Mouse (Mus musculus) adrenal gland, adult (tissue): ENCODE data around the gene Il2rb.
A peak's percentile ranks its signal among the peaks of the same experiment; 100 is the strongest.

Source experiments
- DNase-seq, 2 experiments: peaks; one replicate each; pipeline ENCODE4 v3.0.0; 2022 to 2023; ENCODE audit warnings: low spot score in 1 of 2; ENCODE audit not compliant: inconsistent age in 2 of 2

The Il2rb gene

GRCm38 (mm10) chr15:78521331-78521730 is 26.3 kb upstream of the Il2rb start:
- DNase-seq: no peak

- peak; percentile 70 to 86 for DNase-seq
Measured at GRCm38 (mm10) chr15:78520112-78520715, 25.1 kb upstream of the Il2rb start.

GRCm38 (mm10) chr15:78518221-78518620 is 23.1 kb upstream of the Il2rb start:
- no peak for DNase-seq

- DNase-seq: no peak
Measured at GRCm38 (mm10) chr15:78515759-78516158, 20.7 kb upstream of the Il2rb start.

GRCm38 (mm10) chr15:78514393-78515146 is 19.5 kb upstream of the Il2rb start:
- peak; percentile 81 to 95 for DNase-seq

- DNase-seq: no peak
Measured at GRCm38 (mm10) chr15:78513019-78513418, 17.9 kb upstream of the Il2rb start.

- DNase-seq: no peak
Measured at GRCm38 (mm10) chr15:78511951-78512350, 16.9 kb upstream of the Il2rb start.

- DNase-seq: no peak
Measured at GRCm38 (mm10) chr15:78510736-78511135, 15.7 kb upstream of the Il2rb start.

GRCm38 (mm10) chr15:78510121-78510576 is 15.1 kb upstream of the Il2rb start:
- DNase-seq: no peak

GRCm38 (mm10) chr15:78509297-78509899 is 14.3 kb upstream of the Il2rb start:
- DNase-seq: no peak

GRCm38 (mm10) chr15:78508443-78508842 is 13.4 kb upstream of the Il2rb start:
- DNase-seq: no peak

- DNase-seq: no peak
Measured at GRCm38 (mm10) chr15:78505541-78505940, 10.5 kb upstream of the Il2rb start.

GRCm38 (mm10) chr15:78504816-78505215 is 9.7 kb upstream of the Il2rb start:
- DNase-seq: no peak

GRCm38 (mm10) chr15:78504013-78504412 is 8.9 kb upstream of the Il2rb start:
- DNase-seq: no peak

GRCm38 (mm10) chr15:78502437-78503132 is 7.5 kb upstream of the Il2rb start:
- DNase-seq: no peak

- no peak for DNase-seq
Measured at GRCm38 (mm10) chr15:78493401-78494010, 1.6 kb downstream of the Il2rb start.

- DNase-seq: no peak
Measured at GRCm38 (mm10) chr15:78491301-78491700, 3.8 kb downstream of the Il2rb start.

- no peak for DNase-seq
Measured at GRCm38 (mm10) chr15:78489906-78490305, 5.2 kb downstream of the Il2rb start.

GRCm38 (mm10) chr15:78489248-78489647 is 5.8 kb downstream of the Il2rb start:
- DNase-seq: no peak

GRCm38 (mm10) chr15:78487066-78487465 is 8.0 kb downstream of the Il2rb start:
- DNase-seq: no peak

GRCm38 (mm10) chr15:78486564-78486963 is 8.5 kb downstream of the Il2rb start:
- DNase-seq: no peak
